Mouse (Mus musculus) erythroblast, adult 5-6 weeks (primary cell): ENCODE data around the gene Tsga10. TPM values are rescaled to one million over a fixed set of nuclear protein-coding genes. Genes with fewer than 3 reads are reported as not detected.
"Not testable (repeated sequence)": the region's sequence is repeated elsewhere in the genome, so short reads cannot be mapped to it uniquely, and the experiment has no call there.

ENCODE experiments used
- ATAC-seq: replicated peaks from 2 replicates; pipeline ENCODE4 v1.8.0; 2016; ENCODE audit warnings: moderate number of reproducible peaks, mild to moderate bottlenecking, moderate TSS enrichment, inconsistent platforms; ENCODE audit not compliant: poor library complexity, low FRiP score, severe bottlenecking
- total RNA-seq, 2 experiments: library from RNA; stranded (forward) in 1 of 2; stranded (reverse) in 1 of 2; fragments of 150-400 nt in 1 of 2; fragments of 200-764, 138-1000 nt in 1 of 2; gene quantifications; 2 replicates each; pipeline versions ENCODE4 v1.2.3 to v1.2.4; 2015 to 2017; ENCODE audit warnings: low replicate concordance in 2 of 2

The Tsga10 gene
- total RNA-seq, 2 experiments from 2014 or later, result 2.5 to 5.2 TPM

DNA sequence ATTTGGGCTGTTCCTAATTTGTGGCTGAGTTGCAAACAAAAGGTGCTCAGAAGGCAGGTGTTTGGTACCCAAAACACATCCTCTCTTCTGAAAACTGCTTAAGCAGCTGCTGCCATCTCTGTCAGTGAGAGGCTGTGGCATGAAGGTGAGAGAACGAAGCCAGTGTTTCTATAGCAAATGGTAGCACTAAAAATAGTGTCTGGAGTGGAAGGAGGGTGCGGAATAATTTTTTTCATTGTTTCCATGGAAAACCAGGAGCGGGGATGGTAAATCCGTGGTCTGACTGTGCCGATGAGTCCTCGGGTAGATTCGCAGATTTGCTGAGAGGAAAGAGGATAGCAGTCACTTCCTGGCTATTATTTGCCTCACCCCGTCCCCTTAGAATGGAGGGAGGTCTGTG is 139.8 kb downstream of the Tsga10 start:
- no peak for ATAC-seq

DNA sequence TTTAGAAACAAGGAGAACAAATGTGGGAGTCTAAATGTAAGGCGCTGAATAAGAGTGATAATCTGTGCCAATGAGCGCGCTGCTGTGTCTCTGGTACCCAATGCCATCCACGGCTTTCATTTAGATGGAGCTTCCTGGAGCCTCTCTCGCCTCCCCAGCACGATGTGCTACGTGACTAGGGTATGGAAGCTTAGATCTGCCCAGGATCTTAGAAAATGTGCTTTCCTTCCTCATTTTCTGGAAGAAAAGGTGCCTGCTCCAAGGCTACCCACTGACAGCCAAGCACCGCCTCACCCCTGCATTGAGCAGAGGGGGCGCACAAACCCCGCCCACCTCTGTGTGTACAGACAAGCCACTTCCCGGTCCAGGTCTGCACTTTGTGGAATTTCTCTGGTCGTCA is 140.3 kb downstream of the Tsga10 start:
- no peak for ATAC-seq

DNA sequence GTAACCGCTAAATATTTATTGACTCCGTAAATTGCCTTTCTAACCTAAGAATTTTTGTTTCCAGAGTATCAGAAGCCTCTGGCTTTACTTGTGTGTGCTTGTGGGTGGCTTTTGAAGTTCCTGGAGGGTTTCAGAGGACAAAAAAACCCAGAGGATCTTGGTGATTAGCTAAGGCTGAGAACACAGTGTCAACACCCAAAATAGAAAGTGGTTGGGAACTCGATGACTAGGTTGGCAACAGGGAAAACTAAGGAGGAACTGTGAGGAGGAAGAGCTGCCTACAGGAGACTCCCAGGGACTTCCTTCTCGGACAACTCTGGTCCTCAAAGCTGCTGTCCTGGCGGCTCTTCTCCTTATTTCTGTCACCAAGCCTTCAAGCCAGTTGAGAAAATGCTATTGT is 145.1 kb downstream of the Tsga10 start:
- ATAC-seq, result no peak

DNA sequence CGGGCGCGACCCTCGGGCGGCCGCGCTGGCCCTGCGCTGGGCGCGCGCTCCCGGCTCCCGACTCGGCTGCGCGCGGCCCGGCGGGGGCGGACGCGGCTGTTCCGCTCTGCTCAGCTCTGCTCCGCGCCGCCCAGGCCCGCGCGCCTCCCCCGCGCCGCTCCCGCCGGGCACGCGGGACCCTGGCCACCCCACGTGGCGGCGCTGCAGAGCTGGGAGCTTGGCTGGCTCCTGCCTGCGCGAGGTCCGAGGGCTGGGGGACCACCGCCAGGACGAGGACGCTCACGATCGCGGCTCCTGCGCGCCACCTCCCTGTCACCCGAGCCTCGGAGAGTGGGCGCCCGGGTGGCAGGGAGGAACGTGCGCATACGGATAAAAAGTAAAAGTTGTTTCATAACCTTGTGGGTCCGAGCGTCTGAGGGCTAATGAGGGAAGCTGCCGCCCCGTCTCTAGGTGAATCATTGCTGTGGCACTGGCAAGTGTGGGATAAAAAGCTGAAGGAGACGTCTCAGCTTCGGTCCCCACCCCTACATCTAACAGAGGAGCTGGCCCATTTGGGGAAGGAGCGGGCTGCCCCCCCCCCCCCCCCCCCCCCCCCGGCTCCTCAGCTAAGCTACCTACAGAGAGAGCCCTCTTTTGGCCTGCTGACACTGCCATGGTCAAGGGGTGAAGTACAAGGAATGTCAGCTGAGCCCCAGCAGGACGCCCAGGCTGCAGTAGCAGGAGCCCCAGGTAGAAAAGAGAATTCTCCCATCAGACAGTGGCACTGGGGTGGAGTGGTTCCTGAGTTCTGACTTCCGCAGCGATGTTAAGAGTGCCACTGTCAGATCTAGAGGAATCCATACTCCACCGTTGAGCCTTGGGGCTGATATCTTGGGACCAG is 146.2 kb downstream of the Tsga10 start, which contains the start of gene 2010300C02Rik:
Gene 2010300C02Rik, minus strand, starts transcription at position 325 of the 880 bp plus-strand sequence.
- ATAC-seq, result no peak

DNA sequence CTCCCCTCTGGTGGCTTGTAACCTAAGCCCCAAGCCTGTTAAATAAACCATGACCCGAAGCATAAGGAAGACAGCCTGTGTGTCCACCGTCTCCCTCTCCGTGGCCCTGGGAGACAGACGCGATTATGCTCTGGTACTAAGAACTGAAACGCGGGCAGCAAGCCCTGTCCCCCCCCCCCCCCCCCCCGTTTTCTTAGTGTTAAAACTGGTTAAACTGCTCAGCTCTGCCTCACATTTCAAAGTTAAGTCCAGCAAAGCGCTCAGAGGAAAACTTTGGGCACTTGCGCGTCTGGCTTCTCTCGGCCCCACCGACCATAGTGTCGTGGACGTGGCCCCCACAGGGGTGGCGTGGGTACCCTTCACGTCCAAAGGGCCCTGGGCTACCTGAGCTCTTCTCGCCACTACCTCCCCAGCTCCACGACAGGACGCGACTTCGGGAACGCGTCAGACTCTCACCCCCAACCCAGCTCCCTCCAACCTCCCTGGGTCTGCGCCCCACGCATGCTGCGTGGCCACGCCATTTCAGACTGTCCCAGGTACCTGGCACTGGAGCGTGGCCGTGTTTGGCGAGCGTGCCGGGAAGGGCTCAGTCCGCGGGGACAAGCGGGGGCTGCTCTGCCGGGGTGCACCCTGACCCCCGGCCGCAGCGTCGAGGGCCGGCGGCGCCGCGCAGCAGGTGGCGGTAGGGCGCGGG is 147.1 kb downstream of the Tsga10 start:
- ATAC-seq, result no peak

DNA sequence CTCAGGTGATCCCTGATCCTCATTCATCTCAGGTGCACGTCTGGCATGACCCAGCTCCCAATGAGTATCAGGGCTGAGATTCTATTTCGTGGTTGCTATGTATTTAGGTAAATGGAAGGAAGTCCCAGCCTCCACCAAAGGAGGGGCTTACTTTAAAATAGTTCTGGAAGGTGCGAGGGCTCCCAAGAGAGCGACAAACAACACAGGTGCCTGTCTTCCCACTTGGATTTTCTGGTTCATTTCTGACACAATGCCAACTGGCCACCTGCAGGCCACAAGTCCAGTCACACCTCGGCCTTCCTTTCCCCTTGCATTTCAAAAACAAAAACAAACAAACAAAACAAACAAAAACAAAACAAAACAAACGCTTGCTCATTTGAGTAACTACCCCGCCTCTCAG is 147.7 kb downstream of the Tsga10 start:
- ATAC-seq, result no peak

DNA sequence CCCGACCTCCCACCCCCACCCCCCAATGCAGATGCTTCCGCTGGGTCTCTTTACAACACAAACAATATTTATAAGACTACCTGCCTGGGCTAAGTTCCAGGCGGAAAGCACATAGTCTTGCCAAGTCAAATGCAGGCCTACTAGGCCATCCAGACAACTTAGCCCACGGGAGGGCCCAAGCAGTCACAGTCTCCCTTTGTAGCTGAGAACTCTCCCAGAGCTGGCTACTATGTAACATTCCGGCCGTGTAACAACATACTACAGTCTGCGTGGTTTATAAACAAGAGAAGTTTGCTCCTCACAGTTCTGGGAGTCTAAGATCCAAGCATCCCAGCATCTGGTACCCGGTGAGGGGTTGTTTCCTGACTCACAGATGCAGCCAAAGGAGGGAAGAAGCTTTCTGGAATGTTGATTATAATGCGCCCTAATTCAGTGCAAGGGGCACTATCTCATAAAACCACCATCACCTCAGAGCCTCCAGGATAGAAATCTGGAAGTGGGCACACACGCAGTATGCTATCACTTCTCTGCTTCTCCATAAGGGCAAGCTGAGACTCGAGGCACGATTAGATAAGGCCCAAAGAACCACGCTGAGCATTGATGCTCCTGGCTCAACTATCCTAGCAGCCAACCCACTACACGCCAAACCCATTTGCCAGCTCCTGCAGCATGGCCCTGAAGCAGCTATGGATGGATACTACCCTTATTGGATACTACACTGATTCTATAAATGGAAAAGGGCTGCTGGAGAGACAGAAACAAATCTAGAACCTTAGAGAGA is 148.6 kb downstream of the Tsga10 start:
- no peak for ATAC-seq

DNA sequence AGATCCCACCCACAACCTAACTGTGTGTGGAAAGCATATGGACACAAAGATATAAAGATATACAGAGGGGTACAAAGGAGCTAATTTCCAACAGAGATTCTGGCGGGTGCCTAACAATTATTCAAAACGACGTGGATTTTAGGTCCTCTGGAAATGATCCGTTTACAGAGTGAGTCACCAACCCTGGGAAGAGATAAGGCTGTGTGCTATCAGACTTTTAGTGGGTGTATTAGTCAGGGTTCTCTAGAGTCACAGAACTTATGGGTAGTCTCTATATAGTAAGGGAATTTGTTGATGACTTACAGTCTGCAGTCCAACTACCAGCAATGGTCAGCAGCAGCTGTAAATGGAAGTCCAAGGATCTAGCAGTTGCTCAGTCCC is 153.9 kb downstream of the Tsga10 start:
- not testable (repeated sequence) for ATAC-seq

DNA sequence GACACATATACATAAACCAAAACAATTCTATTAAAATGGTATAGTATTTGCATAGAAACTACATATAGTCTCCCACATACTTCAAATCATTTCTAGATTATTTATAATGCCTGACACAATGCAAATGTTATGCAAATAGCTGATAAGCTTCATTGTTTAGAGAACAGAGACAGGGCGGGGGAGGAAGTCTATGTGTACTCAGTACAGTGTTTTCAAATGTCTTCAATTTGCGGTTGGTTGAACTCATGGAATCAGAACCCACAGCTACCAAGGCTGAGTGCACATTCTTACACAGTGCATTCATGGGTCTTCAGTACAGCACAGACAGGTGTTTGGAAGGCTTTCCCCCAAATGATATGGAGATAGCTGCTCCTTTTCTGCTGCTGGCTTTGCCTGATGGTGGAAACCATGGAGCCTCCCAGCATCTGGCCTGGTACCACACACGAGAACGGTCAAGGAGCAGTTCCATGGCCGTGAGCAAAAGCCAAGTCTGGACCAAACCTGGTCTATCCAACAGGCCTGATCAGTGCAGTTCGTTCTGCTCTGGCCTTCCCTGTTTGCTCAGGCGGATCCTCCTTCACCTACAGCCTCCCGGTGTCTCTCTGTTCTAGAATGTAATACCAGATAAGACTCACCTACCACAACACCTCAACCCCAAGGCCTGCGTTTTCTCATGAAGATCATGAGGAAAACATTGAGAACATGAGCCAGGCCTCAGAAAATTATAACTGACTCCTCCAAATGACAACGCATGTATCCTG is 154.5 kb downstream of the Tsga10 start:
- no peak for ATAC-seq

DNA sequence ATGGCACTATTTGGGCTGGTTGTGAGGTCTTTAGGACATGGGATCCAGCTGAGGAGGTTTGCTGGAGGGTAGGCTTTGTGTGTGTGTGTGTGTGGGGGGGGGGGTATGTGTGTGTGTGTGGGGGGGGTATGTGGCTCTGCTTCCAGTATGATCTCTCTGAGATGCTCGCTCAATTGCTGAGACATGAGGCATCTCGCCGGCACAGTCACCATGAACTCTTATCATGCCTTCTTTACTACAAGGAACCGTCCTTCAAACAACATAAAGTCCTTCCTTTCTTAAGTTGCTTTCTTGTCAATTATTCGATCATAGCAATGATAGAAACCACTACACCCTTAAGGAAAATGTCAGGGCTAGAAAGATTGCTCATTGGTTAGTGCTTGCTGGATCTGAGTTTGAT is 155.1 kb downstream of the Tsga10 start:
- ATAC-seq, result no peak

DNA sequence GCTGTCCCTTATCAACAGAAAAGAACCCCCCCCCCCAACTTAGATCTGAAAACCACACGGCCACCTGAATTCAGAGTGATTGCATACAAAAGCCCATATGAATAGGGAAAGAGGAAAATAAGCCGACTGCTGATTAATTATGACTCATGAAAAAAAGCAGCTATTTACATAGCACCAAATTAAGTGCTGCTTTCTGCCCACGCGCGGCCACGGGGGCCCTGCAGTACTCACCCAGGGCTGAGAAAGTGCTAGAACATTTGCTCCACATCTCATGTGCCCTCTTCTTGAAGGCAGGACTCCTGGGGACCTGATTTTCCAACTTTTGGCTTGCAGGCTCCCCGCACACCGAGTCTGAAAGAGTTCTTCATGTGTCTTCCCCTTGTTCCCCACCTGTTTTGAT is 156.5 kb downstream of the Tsga10 start:
- no peak for ATAC-seq

DNA sequence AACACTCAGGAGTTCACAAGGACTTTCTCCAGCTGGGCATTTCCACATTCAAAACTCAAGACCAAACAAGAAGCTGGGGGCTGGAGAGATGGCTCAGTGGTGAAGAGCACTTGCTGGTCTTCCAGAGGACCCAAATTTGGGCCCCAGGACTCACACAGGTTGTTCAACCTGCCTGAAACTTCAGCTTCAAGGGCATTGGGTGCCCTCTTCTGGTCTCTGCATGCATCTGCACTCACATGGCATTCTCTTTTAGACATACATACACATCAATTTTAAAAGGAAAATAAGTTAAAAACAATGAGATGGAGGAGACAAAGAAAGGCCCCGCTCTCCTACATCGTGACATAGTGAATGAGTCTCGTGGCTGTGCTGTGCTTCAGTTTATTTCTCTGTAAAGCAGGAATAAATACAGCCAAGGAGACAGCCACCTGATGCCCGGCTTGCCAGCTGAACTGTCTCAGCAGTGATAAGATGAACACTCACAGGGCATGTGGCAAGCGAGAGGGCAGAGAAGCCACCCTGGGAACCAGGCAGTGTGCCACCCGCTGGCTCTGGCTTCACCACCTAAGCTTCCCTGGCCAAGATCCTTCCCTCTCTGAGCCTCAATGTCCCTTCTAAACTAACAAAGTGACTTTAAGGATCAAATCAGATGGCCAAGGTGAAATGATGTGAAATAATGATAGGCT is 157.8 kb downstream of the Tsga10 start:
- ATAC-seq, result no peak

Other genes starting within 250 kb of the Tsga10 start
- not detected in 2 replicates for gene 2010300C02Rik, start 146.3 kb downstream of the Tsga10 start, total RNA-seq (2015; ENCODE audit: low replicate concordance)
- not detected in 2 replicates for gene 2010300C02Rik, start 146.3 kb downstream of the Tsga10 start, total RNA-seq (2017; ENCODE audit: low replicate concordance)
- gene Lipt1, start 5.3 kb upstream of the Tsga10 start, total RNA-seq (2015; ENCODE audit: low replicate concordance), result 0.63 TPM in 1 of 2 replicates, not detected in the other
- gene Lipt1, start 5.3 kb upstream of the Tsga10 start, total RNA-seq (2017; ENCODE audit: low replicate concordance), result not detected in 2 replicates
- gene Mitd1, start 24.0 kb upstream of the Tsga10 start, total RNA-seq (2015; ENCODE audit: low replicate concordance), result 10.4 and 24.9 TPM in 2 replicates
- 6.7 and 13.4 TPM in 2 replicates for gene Mitd1, start 24.0 kb upstream of the Tsga10 start, total RNA-seq (2017; ENCODE audit: low replicate concordance)
- 99.0 and 111 TPM in 2 replicates for gene Mrpl30, start 24.0 kb upstream of the Tsga10 start, total RNA-seq (2015; ENCODE audit: low replicate concordance)
- gene Mrpl30, start 24.0 kb upstream of the Tsga10 start, total RNA-seq (2017; ENCODE audit: low replicate concordance), result 36.2 and 43.3 TPM in 2 replicates
- 0.77 TPM in 1 of 2 replicates, not detected in the other for gene Lyg2, start 50.1 kb upstream of the Tsga10 start, total RNA-seq (2015; ENCODE audit: low replicate concordance)
- not detected in 2 replicates for gene Lyg2, start 50.1 kb upstream of the Tsga10 start, total RNA-seq (2017; ENCODE audit: low replicate concordance)
- gene Lyg1, start 91.3 kb upstream of the Tsga10 start, total RNA-seq (2015; ENCODE audit: low replicate concordance), result not detected in 2 replicates
- not detected in 2 replicates for gene Lyg1, start 91.3 kb upstream of the Tsga10 start, total RNA-seq (2017; ENCODE audit: low replicate concordance)
- gene Txndc9, start 131.5 kb upstream of the Tsga10 start, total RNA-seq (2015; ENCODE audit: low replicate concordance), result 22.6 and 24.0 TPM in 2 replicates
- 24.8 and 30.1 TPM in 2 replicates for gene Txndc9, start 131.5 kb upstream of the Tsga10 start, total RNA-seq (2017; ENCODE audit: low replicate concordance)
- gene Eif5b, start 131.6 kb upstream of the Tsga10 start, total RNA-seq (2015; ENCODE audit: low replicate concordance), result 18.6 and 20.5 TPM in 2 replicates
- 10.6 and 20.4 TPM in 2 replicates for gene Eif5b, start 131.6 kb upstream of the Tsga10 start, total RNA-seq (2017; ENCODE audit: low replicate concordance)